Mouse (Mus musculus) CH12.LX (cell line): Measurements from ENCODE around the gene Nfia. TPM values are rescaled to one million over a fixed set of nuclear protein-coding genes. Genes with fewer than 3 reads are reported as not detected.

Source experiments
- DNase-seq: peaks from one replicate; pipeline ENCODE4 v3.0.0-alpha.2; 2013; ENCODE audit errors: extremely low read depth
- H3K27ac ChIP-seq: 2 replicates; pipeline ENCODE4 v1.5.1; 2012; ENCODE audit warnings: low read depth, mild to moderate bottlenecking, control low read depth, moderate library complexity; ENCODE audit not compliant: insufficient read depth
- H3K27me3 ChIP-seq: replicated peaks from 2 replicates; pipeline ENCODE3; 2012; ENCODE audit warnings: inconsistent platforms
- H3K36me3 ChIP-seq, 2 experiments: replicated peaks in 1 of 2; 2 replicates each; pipeline versions ENCODE3 to v1.6.1; 2012; ENCODE audit warnings: inconsistent platforms in 1 of 2, low read length in 1 of 2, mild to moderate bottlenecking in 1 of 2, mixed read lengths in 1 of 2, moderate library complexity in 1 of 2; ENCODE audit not compliant: control insufficient read depth in 1 of 2, insufficient read depth in 1 of 2
- H3K4me1 ChIP-seq, 2 experiments: 2 replicates each; pipeline ENCODE4 v1.6.1; 2012; ENCODE audit warnings: inconsistent platforms in 1 of 2, moderate library complexity in 1 of 2; ENCODE audit not compliant: insufficient read depth in 2 of 2, control insufficient read depth in 1 of 2
- H3K4me2 ChIP-seq: 2 replicates; pipeline ENCODE4 v1.6.1; 2012; ENCODE audit warnings: low read depth, mild to moderate bottlenecking, control low read depth; ENCODE audit not compliant: poor library complexity, insufficient read depth, severe bottlenecking
- H3K4me3 ChIP-seq, 3 experiments: fragments of 150-350 bp in 1 of 3; sonication (generic) in 1 of 3; replicated peaks in 1 of 3; 2 replicates each; pipeline versions ENCODE3 to v1.5.1; 2011 to 2012; ENCODE audit warnings: low read depth in 2 of 3, low read length in 2 of 3, mild to moderate bottlenecking in 2 of 3, moderate library complexity in 2 of 3, control low read depth in 1 of 3, improper control_type of control experiment in 1 of 3, inconsistent platforms in 1 of 3, mixed read lengths in 1 of 3; ENCODE audit not compliant: poor library complexity in 1 of 3
- H3K79me2 ChIP-seq: replicated peaks from 2 replicates; pipeline ENCODE4 v1.6.1; 2012; ENCODE audit warnings: mild to moderate bottlenecking, moderate library complexity; ENCODE audit not compliant: control insufficient read depth, poor library complexity, insufficient read depth, severe bottlenecking; ENCODE audit errors: extremely low read depth
- H3K9ac ChIP-seq: 2 replicates; pipeline ENCODE4 v1.6.1; 2012; ENCODE audit warnings: low read depth, mild to moderate bottlenecking, control low read depth, moderate library complexity; ENCODE audit not compliant: insufficient read depth
- H3K9me3 ChIP-seq: replicated peaks from 2 replicates; pipeline ENCODE3; 2012; ENCODE audit warnings: low read length, inconsistent platforms, mixed read lengths
- BHLHE40 ChIP-seq: IDR thresholded peaks from 2 replicates; pipeline ENCODE4 v1.6.1; 2011; ENCODE audit warnings: mild to moderate bottlenecking, low read depth, low read length, improper control_type of control experiment
- CHD2 ChIP-seq: IDR thresholded peaks from 2 replicates; pipeline ENCODE4 v1.6.1; 2011; ENCODE audit warnings: low read length, improper control_type of control experiment
- ELF1 ChIP-seq: IDR thresholded peaks from 2 replicates; pipeline ENCODE4 v1.6.1; 2014; ENCODE audit warnings: low read depth, mild to moderate bottlenecking, inconsistent platforms, low read length, improper control_type of control experiment
- EP300 ChIP-seq: IDR thresholded peaks from 2 replicates; pipeline ENCODE4 v1.6.1; 2011; ENCODE audit warnings: low read length, improper control_type of control experiment
- GABPA ChIP-seq: IDR thresholded peaks from 2 replicates; pipeline ENCODE4 v1.6.1; 2012; ENCODE audit warnings: low read depth, low read length, improper control_type of control experiment, inconsistent platforms; ENCODE audit not compliant: insufficient replicate concordance
- HCFC1 ChIP-seq: IDR thresholded peaks from 2 replicates; pipeline ENCODE4 v1.6.1; 2012; ENCODE audit warnings: low read depth, mild to moderate bottlenecking, inconsistent platforms, low read length, improper control_type of control experiment
- IRF4 ChIP-seq: IDR thresholded peaks from 2 replicates; pipeline ENCODE4 v1.6.1; 2014; ENCODE audit warnings: low read depth, mild to moderate bottlenecking, inconsistent platforms, low read length, improper control_type of control experiment
- KAT2A ChIP-seq: IDR thresholded peaks from 2 replicates; pipeline ENCODE4 v1.6.1; 2012; ENCODE audit warnings: low read length, improper control_type of control experiment, inconsistent platforms; ENCODE audit not compliant: insufficient replicate concordance
- MAFK ChIP-seq: IDR thresholded peaks from 2 replicates; pipeline ENCODE4 v1.6.1; 2011; ENCODE audit warnings: low read length, improper control_type of control experiment; ENCODE audit not compliant: insufficient replicate concordance
- MAZ ChIP-seq: IDR thresholded peaks from 2 replicates; pipeline ENCODE4 v1.6.1; 2012; ENCODE audit warnings: low read depth, mild to moderate bottlenecking, inconsistent platforms, low read length, improper control_type of control experiment, moderate library complexity
- MEF2A ChIP-seq: IDR thresholded peaks from 2 replicates; pipeline ENCODE4 v1.6.1; 2014; ENCODE audit warnings: low read depth, mild to moderate bottlenecking, inconsistent platforms, low read length, improper control_type of control experiment, borderline replicate concordance
- MYC ChIP-seq: IDR thresholded peaks from 2 replicates; pipeline ENCODE4 v1.6.1; 2011; ENCODE audit warnings: low read depth, mild to moderate bottlenecking, improper control_type of control experiment, low read length
- NELFE ChIP-seq: IDR thresholded peaks from 2 replicates; pipeline ENCODE4 v1.6.1; 2011; ENCODE audit warnings: low read depth, low read length, improper control_type of control experiment
- NRF1 ChIP-seq: IDR thresholded peaks from 2 replicates; pipeline ENCODE4 v1.6.1; 2014; ENCODE audit warnings: low read depth, mild to moderate bottlenecking, inconsistent platforms, low read length, improper control_type of control experiment, moderate library complexity
- POLR2A ChIP-seq: IDR thresholded peaks from 2 replicates; pipeline ENCODE4 v1.6.1; 2011; ENCODE audit warnings: low read depth, mild to moderate bottlenecking, improper control_type of control experiment, low read length
- POLR2AphosphoS2 ChIP-seq: IDR thresholded peaks from 2 replicates; pipeline ENCODE4 v1.6.1; 2011; ENCODE audit warnings: low read depth, low read length, improper control_type of control experiment
- RAD21 ChIP-seq: IDR thresholded peaks from 2 replicates; pipeline ENCODE4 v1.6.1; 2011; ENCODE audit warnings: low read depth, mild to moderate bottlenecking, low read length, improper control_type of control experiment, moderate library complexity
- RCOR1 ChIP-seq: conservative IDR thresholded peaks from 2 replicates; pipeline ENCODE4 v1.6.1; 2012; ENCODE audit warnings: low read depth, mild to moderate bottlenecking, inconsistent platforms, low read length, improper control_type of control experiment
- SIN3A ChIP-seq: IDR thresholded peaks from 2 replicates; pipeline ENCODE4 v1.6.1; 2012; ENCODE audit warnings: low read length, improper control_type of control experiment, inconsistent platforms
- SMC3 ChIP-seq: IDR thresholded peaks from 2 replicates; pipeline ENCODE4 v1.6.1; 2011; ENCODE audit warnings: low read depth, low read length, improper control_type of control experiment
- TBP ChIP-seq: conservative IDR thresholded peaks from 2 replicates; pipeline ENCODE4 v1.6.1; 2011; ENCODE audit warnings: low read depth, low read length, improper control_type of control experiment
- TCF12 ChIP-seq: IDR thresholded peaks from 2 replicates; pipeline ENCODE4 v1.6.1; 2014; ENCODE audit warnings: low read depth, mild to moderate bottlenecking, inconsistent platforms, low read length, improper control_type of control experiment
- UBTF ChIP-seq: IDR thresholded peaks from 2 replicates; pipeline ENCODE4 v1.6.1; 2012; ENCODE audit warnings: low read depth, mild to moderate bottlenecking, inconsistent platforms, low read length, improper control_type of control experiment, moderate library complexity
- USF1 ChIP-seq: IDR thresholded peaks from 2 replicates; pipeline ENCODE4 v1.6.1; 2014; ENCODE audit warnings: low read depth, mild to moderate bottlenecking, inconsistent platforms, low read length, improper control_type of control experiment
- USF2 ChIP-seq: conservative IDR thresholded peaks from 2 replicates; pipeline ENCODE4 v1.6.1; 2011; ENCODE audit warnings: low read depth, low read length, improper control_type of control experiment
- ZMIZ1 ChIP-seq: IDR thresholded peaks from 2 replicates; pipeline ENCODE4 v1.6.1; 2012; ENCODE audit warnings: low read depth, mild to moderate bottlenecking, inconsistent platforms, low read length, improper control_type of control experiment
- dilution Hi-C: fragments of 300-500 bp; cut with MboI; formaldehyde crosslinking; loops from 2 replicates; pipeline ENCODE4 v1.14.3; 2020; ENCODE audit warnings: low sequenced_read_pairs; ENCODE audit not compliant: extremely low pct_unique_long_range_greater_than_20kb, extremely low pct_ligation_motif_present
- in situ Hi-C: fragments of 300-500 bp; cut with MboI; formaldehyde crosslinking; loops from 3 replicates; pipeline ENCODE4 v1.14.3; 2019; ENCODE audit warnings: low sequenced_read_pairs, low pct_ligation_motif_present, low pct_unique_long_range_greater_than_20kb, mixed read lengths
- polyA plus RNA-seq: library from polyadenylated mRNA; unstranded; fragments of >175 nt; gene quantifications from 2 replicates; pipeline ENCODE4 v1.2.1, GENCODE M21; 2012; ENCODE audit warnings: low read depth; ENCODE audit not compliant: insufficient read length
- total RNA-seq, 2 experiments: library from RNA; depleted of rRNA; stranded (reverse); fragments of 300-350 nt in 1 of 2; fragments of >200 nt in 1 of 2; gene quantifications; 2 replicates each; pipeline ENCODE4 v1.2.3; 2012 to 2014

Nfia gene
- total and polyA plus RNA-seq, 3 experiments: not detected

- no peaks in the 10 kb centered on the region for H3K36me3 ChIP-seq
- no peak overlapping the region for H3K27ac ChIP-seq
- dilution Hi-C loops (no loop called here), in situ Hi-C loops (no loop called here)
- H3K9me3 ChIP-seq: peaks cover 48% of the 10 kb centered on the region
- TF ChIP-seq MAFK: no peak
- TF ChIP-seq NRF1: no peak
- TF ChIP-seq SIN3A: no peak
- TF ChIP-seq TBP: no peak
- TF ChIP-seq GABPA: no peak
- TF ChIP-seq RCOR1: no peak
- TF ChIP-seq POLR2A: no peak
- TF ChIP-seq POLR2AphosphoS2: no peak
- no peak for TF ChIP-seq ZMIZ1
- TF ChIP-seq IRF4: no peak
- TF ChIP-seq UBTF: no peak
- no peak for TF ChIP-seq MAZ
- TF ChIP-seq RAD21: no peak
- no peak for TF ChIP-seq MEF2A
- no peak for TF ChIP-seq CHD2
- TF ChIP-seq USF2: no peak
- TF ChIP-seq EP300: no peak
- H3K4me1 ChIP-seq: no peaks in the 10 kb centered on the region
- no peak for DNase-seq
- no peak overlapping the region for H3K4me2 ChIP-seq
- no peaks in the 10 kb centered on the region for H3K27me3 ChIP-seq
- no peaks in the 10 kb centered on the region for H3K79me2 ChIP-seq
- no peak overlapping the region for H3K9ac ChIP-seq
- no peak overlapping the region for H3K4me3 ChIP-seq
Measured at GRCm38 (mm10) chr4:97953886-97954285, 181.4 kb downstream of the Nfia start.

GRCm38 (mm10) chr4:97958121-97958520 is 185.6 kb downstream of the Nfia start:
- H3K4me1 ChIP-seq: no peaks in the 10 kb centered on the region
- no peak overlapping the region for H3K27ac ChIP-seq
- in situ Hi-C loops (no loop called here), dilution Hi-C loops (no loop called here)
- TF ChIP-seq UBTF: no peak
- TF ChIP-seq MAFK: no peak
- no peak for TF ChIP-seq POLR2AphosphoS2
- TF ChIP-seq USF1: no peak
- TF ChIP-seq ELF1: no peak
- no peak for TF ChIP-seq HCFC1
- TF ChIP-seq GABPA: no peak
- TF ChIP-seq USF2: no peak
- no peak for TF ChIP-seq BHLHE40
- TF ChIP-seq SMC3: no peak
- no peak for TF ChIP-seq TCF12
- no peak for TF ChIP-seq NELFE
- TF ChIP-seq KAT2A: no peak
- no peak for TF ChIP-seq MYC
- no peak overlapping the region for H3K4me2 ChIP-seq
- no peak for DNase-seq
- peaks cover 46% of the 10 kb centered on the region for H3K9me3 ChIP-seq
- H3K4me3 ChIP-seq: no peak overlapping the region
- no peaks in the 10 kb centered on the region for H3K27me3 ChIP-seq
- no peaks in the 10 kb centered on the region for H3K36me3 ChIP-seq
- H3K79me2 ChIP-seq: no peaks in the 10 kb centered on the region
- H3K9ac ChIP-seq: no peak overlapping the region
